Mouse (Mus musculus) Patski (cell line): ENCODE measurements around the gene Prss41. TPM values are rescaled to one million over a fixed set of nuclear protein-coding genes. Genes with fewer than 3 reads are reported as not detected.

Experiments
- ATAC-seq: fragments of 100-300 bp; one replicate; pipeline ENCODE4 v1.8.0; 2021
- CTCF ChIA-PET: fragments of 350-600 bp; sonication (Branson Sonifier 250); formaldehyde crosslinking; loops from one replicate; lab custom pipeline; 2022; ENCODE audit warnings: inconsistent platforms; lab: Charles Lee
- POLR2A ChIA-PET: fragments of 350-600 bp; sonication (Branson Sonifier 250); formaldehyde crosslinking; loops from one replicate; lab custom pipeline; 2022; ENCODE audit warnings: antibody characterized with exemption, inconsistent platforms; lab: Charles Lee
- DNase-seq: peaks from one replicate; pipeline ENCODE4 v3.0.0-alpha.2; 2011; ENCODE audit warnings: low read depth, low spot score
- H3K27me3 ChIP-seq: fragments of 371-371 bp; one replicate; pipeline ENCODE4 v1.5.1; 2021
- CTCF ChIP-seq: fragments of 100-300 bp; IDR thresholded peaks from one replicate; pipeline ENCODE4 v1.5.1; 2021
- in situ Hi-C: fragments of 300-500 bp; cut with MboI; formaldehyde crosslinking; loops from 3 replicates; pipeline ENCODE4 v1.11.1; 2018; ENCODE audit warnings: low pct_unique_long_range_greater_than_20kb, mixed read lengths
- polyA plus RNA-seq: library from polyadenylated mRNA; unstranded; gene quantifications from one replicate; pipeline ENCODE4 v1.2.3, GENCODE M21; 2021

Prss41 gene
- polyA plus RNA-seq, 1 experiment from 2014 or later: 0.35 TPM

DNA sequence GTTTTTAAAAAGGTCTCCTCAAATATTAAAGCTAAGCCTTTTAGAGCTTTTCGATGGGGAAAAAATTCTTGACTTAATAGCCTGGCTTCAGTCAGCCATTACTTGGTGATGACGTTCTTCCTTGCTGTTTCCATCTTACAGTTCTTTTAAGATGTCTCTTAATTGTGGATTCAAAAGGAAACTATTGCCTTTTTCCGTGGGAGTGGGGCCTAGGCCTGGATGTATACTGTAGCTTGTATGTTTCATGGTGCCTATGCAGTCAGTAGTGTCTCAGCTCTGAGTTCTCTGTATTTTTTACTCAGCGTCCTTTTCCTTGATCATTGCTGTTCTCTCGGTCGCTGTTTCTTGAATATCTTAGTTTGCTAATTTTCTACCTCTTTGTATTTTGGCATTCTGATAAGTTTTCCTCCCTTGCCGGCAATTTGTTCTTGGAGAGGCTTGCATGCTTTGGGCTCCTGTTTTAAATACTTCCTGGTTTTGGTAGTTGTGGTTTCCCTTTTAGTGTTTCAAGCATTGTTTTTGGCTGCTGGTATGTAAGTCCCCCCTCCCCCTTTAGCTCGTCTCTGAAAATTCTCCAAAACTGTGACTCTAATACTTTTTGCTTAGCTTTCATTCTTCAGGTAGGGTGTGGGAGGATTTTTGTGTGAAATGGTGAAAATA, 39.4 kb downstream of the Prss41 start:
- no peaks in the 10 kb centered on the region for H3K27me3 ChIP-seq
- no peak for TF ChIP-seq CTCF
- no peak for DNase-seq
- in situ Hi-C loops: no loop called here
- ATAC-seq: no peak
- ChIA-PET POLR2A (interaction anchor here (0.8 to 1.3 kb wide), 2 partner anchors 11 to 30 kb away, joined by 3 to 4 read pairs; no protein-coding TSS in a partner anchor), CTCF (interaction anchor here (1.1 kb wide), 1 partner anchor 31 kb away, joined by 4 read pairs; no protein-coding TSS in a partner anchor)

DNA sequence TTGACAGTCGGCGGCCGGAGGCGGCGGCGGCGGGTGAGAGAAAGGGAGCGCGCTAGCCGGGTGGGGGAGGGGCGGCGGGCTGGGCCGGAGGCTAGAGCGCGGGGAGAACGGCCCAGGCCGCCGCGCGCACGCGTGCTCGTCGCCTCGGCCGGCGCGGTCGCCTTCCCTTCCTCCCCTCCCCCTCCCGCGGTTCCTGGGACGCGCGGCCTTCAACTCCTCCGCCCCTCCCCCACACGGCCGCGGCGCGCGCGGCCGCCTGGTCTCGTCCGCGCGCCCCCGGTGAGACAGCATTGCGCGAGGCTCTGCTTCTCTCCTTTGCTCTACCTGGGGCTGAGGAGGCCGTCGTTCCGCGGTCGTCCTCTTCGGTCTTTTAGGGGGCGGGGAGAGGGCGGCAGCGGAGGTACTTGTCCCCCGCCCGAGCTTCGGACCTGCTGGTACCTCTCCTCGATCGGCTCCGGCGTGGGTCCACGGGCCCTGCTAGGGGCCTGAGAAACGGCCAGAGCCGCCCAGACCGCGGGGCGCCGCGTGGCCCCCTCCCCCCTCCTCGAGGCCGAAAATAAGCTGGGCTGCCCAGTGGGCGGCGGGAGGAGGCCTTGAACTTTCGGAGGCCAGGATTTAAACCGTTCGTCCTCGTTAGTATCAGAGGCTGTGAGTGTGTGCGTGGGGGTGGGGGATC, 40.5 kb downstream of the Prss41 start:
- no peak for TF ChIP-seq CTCF
- peak; percentile 32 for ATAC-seq
- in situ Hi-C loops: no loop called here
- no peak for DNase-seq
- H3K27me3 ChIP-seq: no peaks in the 10 kb centered on the region
- POLR2A ChIA-PET: interaction anchor here (0.8 to 1.1 kb wide), 2 partner anchors 29 to 53 kb away, joined by 3 to 4 read pairs; no protein-coding TSS in a partner anchor
- CTCF ChIA-PET: interaction anchor here (0.9 to 1.1 kb wide), 2 partner anchors 30 to 41 kb away, joined by 4 to 5 read pairs; partner anchors contain the start of genes Prss32 and Prss41

DNA sequence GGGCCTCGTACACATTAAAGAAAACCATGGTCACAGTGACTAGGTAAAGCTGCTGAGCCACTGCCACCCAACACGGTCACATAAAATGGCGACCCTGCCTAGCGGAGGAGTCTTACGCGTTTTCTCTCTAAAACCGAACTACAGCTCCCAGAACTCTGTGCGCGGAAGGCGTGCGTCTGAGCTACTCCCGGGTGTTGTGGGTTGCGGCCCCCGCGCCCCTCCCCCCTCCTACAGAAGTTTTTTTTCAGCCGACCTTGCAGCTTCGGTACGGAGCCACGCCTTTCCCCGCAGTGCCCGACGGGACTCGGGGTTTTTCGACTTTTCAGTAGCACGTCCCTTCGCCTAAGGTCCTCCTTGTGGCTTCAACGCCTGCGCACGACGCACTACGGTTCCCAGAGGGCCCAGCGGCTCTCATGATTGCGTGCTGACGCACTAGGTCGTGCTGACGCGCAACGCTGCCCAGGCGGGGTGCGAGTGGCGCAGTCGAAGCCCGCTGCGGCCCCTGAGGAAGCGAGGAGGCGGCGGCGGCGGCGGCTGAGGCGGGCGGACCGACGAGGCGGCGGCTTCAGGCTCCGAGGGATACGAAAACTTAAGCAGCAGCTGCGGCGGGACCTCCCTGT, 41.1 kb downstream of the Prss41 start:
- TF ChIP-seq CTCF: no peak
- no peaks in the 10 kb centered on the region for H3K27me3 ChIP-seq
- POLR2A ChIA-PET: interaction anchor here (0.6 to 1.1 kb wide), 2 partner anchors 54 to 409 kb away, joined by 3 to 4 read pairs; no protein-coding TSS in a partner anchor
- DNase-seq (peak; percentile 94), ATAC-seq (peak; percentile 96)
- CTCF ChIA-PET: interaction anchor here (0.9 to 1.6 kb wide), 3 partner anchors 16 to 41 kb away, joined by 4 to 5 read pairs (median 5); partner anchors contain the start of genes Prss32 and Prss41
- in situ Hi-C loops: no loop called here

DNA sequence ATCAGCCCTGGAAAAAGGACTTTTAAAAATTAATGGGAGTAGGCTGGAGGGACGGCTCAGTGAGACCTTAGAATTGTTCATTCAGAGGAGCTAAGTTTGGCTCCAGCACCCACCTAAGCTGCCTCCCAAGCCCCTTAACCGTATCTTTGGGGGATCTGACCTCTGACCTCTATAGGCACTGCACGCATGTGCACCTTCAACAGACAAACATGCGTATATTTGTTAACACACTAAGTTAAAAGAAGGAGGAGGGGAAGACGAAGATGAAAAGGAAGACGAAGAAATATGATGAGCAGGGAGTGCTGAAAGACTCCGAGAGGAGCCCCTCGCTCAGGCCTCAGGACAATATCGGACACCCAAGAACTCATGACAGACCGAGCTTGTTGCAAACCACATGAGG, 42.3 kb downstream of the Prss41 start:
- in situ Hi-C loops: no loop called here
- no peak for DNase-seq
- ATAC-seq: no peak
- no peaks in the 10 kb centered on the region for H3K27me3 ChIP-seq
- CTCF ChIA-PET: interaction anchor here (0.7 to 1.6 kb wide), 4 partner anchors 12 to 34 kb away, joined by 3 to 5 read pairs (median 4); partner anchors contain the start of genes Elob, Prss33 and Srrm2
- POLR2A ChIA-PET: no interaction called here
- no peak for TF ChIP-seq CTCF

DNA sequence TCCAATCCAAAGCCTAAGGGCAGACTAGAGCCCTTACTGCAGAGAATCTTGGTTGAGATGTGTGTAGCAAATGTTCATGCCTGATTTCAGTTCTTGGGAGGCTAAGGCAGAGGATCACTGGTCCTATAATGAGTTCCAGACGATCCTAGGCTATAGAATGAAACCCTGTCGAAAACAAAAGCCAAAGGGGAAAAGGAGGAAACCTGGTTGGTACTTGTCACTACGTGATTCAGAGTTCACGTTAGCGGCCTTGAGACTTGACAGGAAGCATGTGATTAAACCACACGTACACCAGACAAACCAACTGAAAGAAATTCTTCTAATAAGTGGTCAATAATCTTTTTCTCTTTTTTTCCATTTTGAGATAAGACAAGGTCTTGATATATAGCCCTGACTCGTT, 46.7 kb downstream of the Prss41 start:
- TF ChIP-seq CTCF: no peak
- H3K27me3 ChIP-seq: no peaks in the 10 kb centered on the region
- CTCF ChIA-PET: no interaction called here
- no peak for ATAC-seq
- POLR2A ChIA-PET: no interaction called here
- in situ Hi-C loops: no loop called here
- no peak for DNase-seq

DNA sequence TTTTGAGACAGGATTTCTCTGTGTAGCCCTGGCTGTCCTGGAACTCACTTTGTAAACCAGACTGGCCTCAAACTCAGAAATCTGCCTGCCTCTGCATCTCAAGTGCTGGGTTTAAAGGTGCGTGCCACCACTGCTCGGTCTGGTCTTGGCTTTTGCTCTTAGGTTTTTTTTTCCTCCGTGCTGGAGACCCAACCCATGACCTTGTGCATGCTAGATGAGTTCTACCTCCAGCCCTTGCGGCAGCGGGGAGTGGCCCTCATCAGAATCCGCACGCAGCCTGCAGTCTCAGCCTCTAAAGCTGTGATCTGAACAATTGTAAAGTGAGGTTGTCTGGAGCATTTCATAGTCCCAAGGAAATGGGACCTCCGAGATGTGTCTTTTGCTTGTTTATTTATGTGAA, 48.6 kb downstream of the Prss41 start:
- in situ Hi-C loops: no loop called here
- DNase-seq (no peak), ATAC-seq (no peak)
- TF ChIP-seq CTCF: no peak
- H3K27me3 ChIP-seq: no peaks in the 10 kb centered on the region
- ChIA-PET CTCF (no interaction called here), POLR2A (no interaction called here)

DNA sequence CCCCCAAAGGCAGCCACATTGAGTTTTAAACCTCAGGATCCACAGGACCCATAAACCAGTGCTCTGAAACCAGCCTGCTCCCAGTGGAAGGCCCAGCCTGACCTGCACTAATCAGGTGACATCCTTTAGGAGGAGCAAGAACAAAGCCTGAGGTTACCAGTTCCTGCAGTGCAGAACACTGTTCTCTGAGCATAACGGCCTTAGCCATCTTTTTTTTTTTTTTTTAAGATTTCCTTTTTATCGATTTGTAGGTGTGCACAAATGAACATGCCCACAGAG, 53.0 kb downstream of the Prss41 start:
- POLR2A ChIA-PET: no interaction called here
- no peaks in the 10 kb centered on the region for H3K27me3 ChIP-seq
- DNase-seq (no peak), ATAC-seq (no peak)
- TF ChIP-seq CTCF: no peak
- CTCF ChIA-PET: interaction anchor here (1.0 kb wide), 1 partner anchor 16 kb away, joined by 3 read pairs; no protein-coding TSS in a partner anchor
- in situ Hi-C loops: no loop called here

DNA sequence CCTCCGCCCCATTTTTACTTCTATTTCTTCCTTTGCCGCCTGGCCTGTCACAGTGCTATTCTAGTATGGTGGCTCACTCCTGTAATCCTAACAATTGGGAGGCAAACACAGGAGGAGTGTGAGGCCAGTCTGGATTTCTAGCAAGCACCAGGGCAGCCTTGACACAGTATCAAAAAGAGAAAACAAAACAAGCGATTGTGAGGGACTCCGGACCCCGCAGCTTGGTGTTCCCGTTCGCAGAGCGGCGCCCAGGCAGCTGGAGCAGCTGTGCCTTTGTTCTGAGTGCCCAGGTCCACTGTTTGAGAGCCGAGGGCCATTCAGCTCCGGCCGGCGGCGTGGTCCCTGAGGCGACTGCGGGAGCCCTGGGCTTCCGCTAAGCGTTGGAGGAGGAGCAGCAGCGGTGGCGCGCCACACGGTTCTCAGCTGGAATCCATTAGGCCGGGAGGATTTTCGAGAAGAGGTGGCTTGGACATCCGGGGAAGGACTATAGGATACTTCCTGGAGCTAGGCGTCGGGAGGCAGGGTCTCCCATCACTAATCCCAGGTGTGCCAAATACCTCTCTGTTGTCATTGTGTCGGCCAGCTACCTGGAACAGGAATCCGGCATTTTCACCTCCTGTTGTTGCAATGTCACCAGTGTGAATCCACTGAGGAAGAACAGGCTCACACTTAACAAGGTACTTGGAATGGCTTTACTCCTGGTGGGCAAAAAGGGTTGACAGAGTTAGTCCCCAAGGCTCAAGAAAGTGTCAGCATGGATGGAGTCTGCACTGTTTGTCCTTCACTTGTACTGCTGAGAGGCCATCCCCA, 53.5 kb downstream of the Prss41 start, which contains the start of gene Srrm2:
Gene Srrm2 (plus strand): TSS at position 264 of the 810 bp plus-strand sequence.
- TF ChIP-seq CTCF: no peak
- in situ Hi-C loops: no loop called here
- ChIA-PET POLR2A (no interaction called here), CTCF (interaction anchor here (1.0 kb wide), 2 partner anchors 10 to 17 kb away, joined by 3 to 4 read pairs; no protein-coding TSS in a partner anchor)
- no peak for DNase-seq
- no peak for ATAC-seq
- no peaks in the 10 kb centered on the region for H3K27me3 ChIP-seq

DNA sequence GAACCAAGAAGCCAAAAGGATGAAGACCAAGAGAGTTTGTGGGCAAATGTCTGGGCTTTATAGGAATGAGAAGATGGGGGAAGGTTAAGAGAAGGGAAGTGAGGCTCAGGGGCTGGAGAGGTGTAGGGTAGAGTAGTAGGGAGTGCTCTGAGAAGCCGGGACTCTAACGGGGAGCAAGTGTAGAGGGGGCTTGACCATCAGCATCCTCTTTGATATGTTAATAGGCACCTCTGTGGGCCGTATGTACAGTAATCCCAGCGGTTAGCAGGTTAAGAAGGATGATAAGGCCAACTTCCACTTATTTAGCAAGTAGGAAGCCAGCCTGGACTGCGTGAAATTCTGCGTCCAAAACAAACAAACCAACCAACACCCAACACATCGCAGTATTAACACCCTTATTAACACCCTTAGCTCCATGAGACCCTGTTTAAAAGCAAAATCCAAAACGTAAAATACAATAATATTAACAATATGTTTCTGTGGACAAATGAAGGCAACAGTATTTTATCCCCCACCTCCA, 54.2 kb downstream of the Prss41 start:
- no peak for ATAC-seq
- in situ Hi-C loops: no loop called here
- H3K27me3 ChIP-seq: no peaks in the 10 kb centered on the region
- POLR2A ChIA-PET: no interaction called here
- no peak for TF ChIP-seq CTCF
- DNase-seq: no peak
- CTCF ChIA-PET: interaction anchor here (1.0 kb wide), 2 partner anchors 11 to 17 kb away, joined by 3 to 4 read pairs; no protein-coding TSS in a partner anchor
